Mouse (Mus musculus): ENCODE results near the gene Glrx5.

Glrx5 gene

DNA sequence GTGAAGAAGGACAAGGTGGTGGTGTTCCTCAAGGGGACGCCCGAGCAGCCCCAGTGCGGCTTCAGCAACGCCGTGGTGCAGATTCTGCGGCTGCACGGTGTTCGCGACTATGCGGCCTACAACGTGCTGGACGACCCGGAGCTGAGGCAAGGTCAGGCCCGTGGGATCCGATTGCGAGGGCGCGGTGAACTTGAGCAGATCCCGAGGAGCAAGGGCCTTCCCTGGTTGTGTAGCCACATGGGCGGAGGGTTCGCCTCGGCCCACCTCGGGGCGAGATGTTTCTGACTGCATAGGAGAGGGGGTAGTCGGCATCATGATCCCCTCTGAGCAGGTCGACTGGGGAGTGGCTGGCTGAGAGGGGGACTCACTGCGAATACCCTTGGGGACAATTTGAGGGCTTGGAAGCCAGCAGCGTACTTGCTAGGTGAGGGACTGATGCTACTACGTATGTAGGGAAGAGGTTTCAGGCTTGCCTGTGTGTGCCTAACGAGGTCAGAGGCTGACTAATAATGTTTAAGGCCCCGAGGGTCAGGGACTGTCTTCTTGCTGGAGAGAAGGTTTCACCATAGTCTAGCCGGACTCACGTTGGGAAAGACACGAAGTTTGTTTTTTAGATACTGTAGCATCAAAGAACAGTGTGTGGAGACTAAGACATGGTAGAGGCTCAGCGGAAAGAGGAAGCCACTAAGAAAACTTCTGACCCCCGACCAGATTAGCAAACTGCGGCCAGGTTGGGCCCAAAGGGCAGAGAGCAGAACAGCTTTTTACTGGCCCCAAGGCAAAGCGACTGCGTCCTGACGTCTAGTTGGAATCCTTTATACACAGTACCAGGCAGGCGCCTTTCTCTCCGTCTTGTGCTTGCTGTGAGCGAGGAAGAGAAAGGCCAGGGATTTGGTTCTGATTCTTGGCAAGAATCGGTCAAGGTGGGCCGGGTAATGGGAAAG is 616 bp downstream of the Glrx5 start:
- DNase-seq: peak; percentile 68

DNA sequence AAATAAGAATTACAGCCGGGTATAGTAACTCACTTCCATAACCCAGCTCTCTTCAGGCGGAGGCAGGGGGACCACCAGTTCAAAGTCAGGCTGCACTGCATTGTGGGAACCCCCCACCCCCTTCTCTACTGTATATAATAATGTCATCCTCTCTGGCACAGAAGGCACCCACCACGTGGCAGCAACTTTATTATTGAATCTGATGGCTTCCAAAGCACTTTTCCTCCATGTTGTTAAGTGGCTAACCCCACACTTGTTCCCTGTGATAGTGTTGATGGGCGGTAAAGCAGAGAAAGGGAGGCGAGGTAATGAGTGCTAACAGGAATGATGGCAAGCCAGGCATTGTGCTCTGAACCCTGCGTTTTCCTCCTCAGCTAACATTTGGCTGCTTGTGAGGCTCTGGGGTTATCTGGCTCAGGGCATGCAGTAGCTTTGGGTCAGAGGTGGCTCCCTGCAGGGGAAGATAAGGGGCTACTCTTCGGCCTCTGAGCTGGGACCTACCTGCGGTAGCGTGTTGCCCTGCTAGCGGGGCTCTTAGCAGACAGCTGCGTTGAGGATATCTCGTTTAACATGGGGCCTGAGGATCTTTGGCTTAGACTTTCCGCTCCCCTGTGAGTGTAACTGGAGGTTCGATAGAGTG is 1.8 kb downstream of the Glrx5 start:
- no peak for DNase-seq

DNA sequence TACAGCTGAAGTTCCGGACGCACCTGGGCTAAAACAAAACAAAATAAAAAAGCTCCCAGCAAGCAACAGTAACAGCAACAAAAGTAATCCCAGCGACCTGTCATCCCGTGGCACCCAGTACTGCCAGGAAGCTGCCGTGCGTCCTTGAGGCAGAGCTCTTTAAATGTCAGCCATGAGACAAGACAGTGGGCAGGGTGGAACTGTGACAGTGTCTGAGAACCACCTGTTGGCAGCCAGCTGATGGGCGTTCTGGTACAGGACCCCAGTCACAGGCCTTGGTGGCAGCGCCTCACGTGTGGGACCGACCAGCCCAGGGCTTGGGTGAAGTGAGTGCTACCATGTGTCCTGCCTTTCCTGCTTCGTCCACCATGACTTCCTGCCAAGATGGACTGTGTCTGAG is 5.7 kb downstream of the Glrx5 start:
- DNase-seq: no peak

DNA sequence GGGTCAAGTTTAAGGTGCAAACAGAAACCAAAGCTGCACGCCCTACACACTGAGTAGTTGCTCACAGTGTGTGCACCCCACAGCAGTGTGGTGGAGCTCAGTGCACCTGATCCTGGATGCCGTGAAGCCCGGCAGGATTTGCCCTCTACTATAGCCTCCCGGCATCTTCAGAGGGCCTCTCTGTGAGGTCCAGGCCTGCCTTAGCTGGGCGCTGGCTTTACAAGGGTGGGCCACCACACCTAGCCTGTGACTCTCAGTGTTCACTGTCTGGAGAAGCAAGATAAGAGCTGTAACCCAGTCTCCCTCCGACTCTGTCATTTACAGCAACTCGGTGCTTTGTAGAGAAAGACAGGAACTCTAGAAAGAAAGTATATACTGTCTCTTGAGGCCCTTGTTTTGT is 6.4 kb downstream of the Glrx5 start:
- no peak for DNase-seq

DNA sequence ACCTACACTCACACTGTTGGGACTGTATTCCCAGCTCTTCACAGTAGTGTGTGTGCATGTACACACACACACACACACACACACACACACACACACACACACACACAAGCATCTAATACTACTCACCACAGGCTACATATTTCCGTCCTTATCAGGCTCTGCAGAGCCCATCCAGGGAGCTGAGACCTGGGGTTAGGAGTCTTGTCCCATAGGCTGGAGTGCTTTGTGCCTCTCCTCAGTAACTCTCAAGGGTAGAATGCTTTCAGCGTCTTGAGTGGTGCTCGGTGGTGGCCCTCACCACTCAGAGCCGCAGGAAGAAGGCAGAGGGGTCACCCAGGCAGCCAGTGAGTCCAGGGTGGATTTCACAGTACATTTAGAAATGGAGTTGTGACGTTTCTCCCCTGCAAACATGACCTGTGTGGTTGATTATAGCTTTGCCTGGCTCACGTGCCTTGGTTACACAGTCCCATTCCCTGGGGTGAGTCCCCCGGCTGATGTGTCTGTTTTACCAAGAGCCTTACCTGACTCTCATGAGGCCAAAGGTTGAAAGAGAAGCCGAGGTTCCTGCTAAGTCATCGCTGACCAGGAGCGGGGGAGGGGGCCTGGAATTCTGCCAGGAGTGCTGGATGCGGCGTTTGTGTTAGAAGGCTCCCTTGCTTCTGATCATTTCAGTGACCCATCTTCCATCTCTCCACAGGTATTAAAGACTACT is 7.2 kb downstream of the Glrx5 start:
- DNase-seq: no peak

DNA sequence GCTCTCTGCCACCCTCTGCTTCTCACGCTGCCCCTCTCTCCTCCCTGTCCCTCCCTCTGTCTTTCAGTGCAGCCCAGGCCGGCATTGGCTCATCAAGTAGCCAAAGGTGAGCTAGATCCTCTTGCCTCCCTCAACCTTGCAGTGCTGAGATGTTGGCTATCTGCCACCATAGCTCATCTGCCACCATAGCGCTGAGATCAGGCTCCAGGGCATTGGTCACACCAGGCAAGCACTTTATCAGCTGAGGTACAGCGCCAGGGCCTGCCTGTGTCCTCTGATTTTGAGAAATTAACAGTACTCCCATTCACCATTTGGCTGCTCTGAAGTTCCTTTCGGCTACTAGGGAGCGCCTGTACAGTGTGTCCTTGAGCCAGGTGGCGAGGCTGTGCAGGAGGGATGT is 8.5 kb downstream of the Glrx5 start:
- no peak for DNase-seq

DNA sequence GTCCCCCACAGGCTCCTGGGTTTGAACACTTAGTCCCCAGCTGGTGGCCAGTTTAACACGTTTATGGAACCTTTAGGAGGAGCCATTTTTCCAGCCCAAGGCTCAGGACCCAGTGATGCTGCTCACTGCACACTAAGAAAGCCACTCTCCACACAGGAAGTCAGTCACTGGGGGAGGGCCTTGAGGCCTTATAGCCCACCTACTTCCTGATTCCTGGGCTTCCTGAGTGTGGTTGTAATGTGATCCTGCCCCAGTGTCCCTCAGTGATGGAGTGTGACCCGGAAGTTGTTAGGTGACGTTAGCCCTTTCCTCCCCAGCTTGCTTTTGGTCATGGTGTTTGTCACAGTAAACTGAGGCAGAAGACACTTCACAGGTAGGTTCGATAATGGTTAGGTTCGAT is 10.6 kb downstream of the Glrx5 start:
- DNase-seq: no peak

DNA sequence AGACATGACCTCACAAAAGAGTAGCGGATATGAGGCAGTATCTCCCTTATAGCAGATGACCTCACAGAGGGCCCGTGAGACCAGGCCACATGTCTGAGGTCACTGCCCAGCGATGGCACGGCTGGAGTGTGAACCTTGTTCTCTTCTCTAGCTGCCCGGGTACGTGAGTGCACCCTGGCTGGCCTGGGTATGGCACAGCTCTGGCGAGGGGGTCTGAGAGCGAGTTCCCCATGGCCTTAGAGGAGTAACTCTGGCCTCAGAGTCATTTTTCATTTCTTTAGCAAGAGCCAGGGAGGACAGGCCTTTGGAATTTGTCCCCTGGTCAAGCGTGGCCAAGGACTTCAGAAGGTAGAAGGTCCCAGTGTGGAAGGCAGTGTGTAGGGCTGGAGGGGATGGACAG is 12.3 kb downstream of the Glrx5 start:
- DNase-seq: no peak

DNA sequence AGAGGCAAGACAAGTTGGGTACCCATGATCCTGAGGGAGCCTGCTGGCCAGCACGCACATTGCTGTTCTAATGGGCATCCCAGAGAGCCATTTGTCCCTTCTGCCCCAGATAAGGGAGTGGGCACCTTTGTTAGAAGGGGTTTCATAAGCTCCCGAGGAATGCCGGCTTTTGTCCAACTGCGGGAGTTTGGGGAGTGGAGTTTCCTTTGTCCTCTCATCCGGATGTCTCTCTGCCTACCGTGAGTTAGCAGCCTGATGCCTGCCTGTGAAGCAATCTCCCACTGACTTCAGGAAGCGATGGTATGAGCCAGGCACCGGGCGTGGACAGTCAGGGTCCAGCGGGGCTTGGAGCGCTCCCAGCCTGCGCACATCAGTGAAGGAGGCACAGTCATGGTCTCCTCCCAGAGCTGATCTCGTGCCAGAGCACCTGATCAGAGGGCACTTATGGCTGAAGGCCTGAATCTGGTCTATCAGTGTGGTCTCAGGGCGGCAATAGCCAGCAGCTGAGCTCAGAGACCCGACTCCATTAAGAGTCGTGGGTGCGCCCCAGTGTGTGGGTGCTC is 15.9 kb downstream of the Glrx5 start:
- DNase-seq: no peak

DNA sequence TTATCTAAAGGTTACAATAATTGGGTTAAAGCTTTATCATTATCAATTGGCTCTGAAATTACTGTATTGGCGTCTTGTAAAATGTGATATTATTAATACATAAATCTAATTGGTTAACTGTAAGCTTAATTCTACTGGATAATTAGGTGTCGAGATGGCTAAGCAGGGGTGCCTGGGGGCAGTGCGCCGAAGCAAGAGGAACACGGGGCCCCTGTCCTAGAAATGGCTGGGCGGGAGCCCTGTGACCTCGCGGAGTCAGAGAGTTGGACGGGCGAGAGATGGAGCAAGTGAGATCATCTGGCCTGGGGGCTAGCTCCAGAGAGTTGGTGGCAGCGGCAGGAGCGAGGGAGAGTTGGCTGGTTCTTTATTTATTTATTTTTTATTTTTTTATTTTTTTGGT is 17.3 kb downstream of the Glrx5 start:
- DNase-seq: no peak

DNA sequence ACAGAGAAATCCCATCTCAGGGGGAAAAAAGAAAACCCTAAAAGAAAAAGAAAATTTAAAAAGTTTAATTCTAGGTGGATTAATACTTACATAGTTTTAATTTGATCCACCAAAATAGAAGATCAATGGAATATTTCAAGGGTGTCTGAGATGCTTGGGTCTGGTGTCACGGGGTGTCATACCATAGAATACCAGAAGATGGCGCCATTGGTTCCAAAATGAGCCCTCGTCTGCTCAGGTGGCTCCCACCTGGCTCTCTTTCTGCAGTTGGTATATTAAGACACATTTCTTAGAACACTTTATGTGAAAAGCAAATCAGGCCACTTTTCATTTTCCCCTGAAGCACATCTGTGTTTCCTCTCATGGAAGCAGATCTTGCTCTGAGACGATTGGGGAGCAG is 18.4 kb downstream of the Glrx5 start:
- DNase-seq: peak; percentile 70

DNA sequence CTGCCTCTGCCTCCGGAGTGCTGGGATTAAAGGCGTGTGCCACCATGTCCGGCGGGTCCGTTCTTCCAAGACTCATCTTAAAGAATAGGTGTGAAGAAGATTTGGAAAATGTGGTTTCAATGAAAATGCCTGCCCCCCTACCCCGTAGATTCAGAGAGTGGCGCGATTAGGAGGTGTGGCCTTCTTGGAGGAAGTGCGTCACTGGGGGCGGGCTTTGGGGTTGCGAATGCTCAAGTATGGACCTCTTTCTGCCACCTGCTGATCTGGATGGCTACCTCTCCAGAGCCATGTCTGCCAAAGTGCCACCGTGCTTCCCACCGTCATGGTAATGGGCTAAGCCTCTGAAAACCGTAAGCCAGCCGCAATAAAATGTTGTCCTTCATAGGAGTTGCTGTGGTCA is 21.6 kb downstream of the Glrx5 start:
- no peak for DNase-seq

DNA sequence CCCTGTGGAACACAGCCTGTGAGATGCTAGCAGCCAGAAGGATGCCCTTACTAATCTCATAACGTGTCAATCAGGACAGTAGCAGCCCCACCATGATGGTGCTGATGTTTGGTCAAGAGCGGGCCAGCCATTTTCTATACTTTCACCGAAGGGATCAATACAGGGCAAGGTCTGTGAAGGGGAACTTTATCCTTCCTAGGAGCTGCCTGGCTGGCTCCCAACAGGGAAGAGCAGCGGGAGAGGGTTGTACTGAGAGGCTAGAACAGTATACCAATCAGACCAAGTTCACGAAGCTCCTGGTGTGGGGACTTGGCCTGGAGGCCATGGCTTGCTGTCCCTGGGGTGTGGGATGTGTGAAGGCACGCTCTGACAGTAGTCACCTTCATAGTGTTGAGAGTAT is 22.8 kb downstream of the Glrx5 start:
- no peak for DNase-seq

DNA sequence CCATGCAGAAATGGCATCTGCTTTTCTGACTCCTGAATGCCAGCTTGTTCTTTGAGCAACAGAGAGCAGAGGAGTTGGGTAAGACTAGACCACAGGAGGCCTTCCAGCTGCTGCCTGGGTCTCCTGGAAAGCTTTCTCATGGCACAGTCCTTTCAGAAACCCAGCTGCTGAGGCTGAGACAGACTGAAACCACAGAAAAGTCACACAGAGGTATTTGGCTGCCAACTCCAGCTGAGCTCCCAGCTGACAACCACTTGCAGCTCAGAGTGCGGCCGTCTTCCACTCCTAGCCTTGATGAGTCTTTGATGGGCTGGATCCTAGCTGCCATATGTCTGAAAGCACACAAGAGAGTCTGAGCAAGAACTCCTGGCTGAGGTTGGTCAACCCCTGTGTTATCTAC is 27.5 kb downstream of the Glrx5 start:
- DNase-seq: no peak

DNA sequence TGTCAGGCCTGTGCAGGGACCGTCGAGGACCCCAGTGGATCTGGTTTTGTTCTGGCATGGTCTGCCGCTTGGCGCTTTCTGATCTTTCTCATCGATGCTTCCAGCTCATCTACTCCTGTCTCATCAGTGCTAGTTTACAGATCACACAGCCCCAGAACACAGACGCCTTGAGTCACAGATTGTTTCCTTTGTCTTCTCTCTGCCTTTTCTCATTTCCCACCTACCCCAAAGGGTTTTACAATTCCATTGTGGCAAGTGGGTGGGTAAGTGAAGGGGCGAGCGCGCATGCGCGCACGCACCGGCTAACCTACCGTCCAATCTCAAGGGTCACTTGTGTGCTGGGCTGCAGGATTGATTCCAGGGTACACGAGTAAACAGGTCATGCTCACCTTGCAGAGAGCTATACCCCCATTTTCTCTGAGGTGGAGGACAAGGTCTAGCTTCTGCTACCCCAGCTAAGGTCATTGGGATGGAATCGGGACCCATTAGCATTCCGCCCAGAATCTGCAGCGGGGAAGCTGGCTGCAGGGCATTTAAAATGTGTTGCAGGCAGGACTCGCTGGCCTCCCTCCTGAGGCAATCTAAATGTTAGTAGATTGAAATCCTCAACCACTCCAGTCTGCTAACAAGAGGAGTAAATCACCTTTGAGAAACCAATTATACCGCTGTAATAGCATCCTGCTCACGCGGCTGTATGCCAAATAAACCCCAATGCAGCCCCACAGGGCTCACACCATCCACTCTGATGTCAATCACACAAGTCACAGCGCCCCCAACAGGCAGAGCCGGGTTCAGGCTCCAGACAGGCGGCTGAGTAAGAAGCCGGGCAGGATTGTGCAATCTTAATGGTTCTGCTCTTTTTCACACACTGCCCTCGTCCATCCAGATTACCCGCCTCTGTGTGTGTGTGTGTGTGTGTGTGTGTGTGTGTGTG is 31.0 kb downstream of the Glrx5 start:
- DNase-seq: no peak

DNA sequence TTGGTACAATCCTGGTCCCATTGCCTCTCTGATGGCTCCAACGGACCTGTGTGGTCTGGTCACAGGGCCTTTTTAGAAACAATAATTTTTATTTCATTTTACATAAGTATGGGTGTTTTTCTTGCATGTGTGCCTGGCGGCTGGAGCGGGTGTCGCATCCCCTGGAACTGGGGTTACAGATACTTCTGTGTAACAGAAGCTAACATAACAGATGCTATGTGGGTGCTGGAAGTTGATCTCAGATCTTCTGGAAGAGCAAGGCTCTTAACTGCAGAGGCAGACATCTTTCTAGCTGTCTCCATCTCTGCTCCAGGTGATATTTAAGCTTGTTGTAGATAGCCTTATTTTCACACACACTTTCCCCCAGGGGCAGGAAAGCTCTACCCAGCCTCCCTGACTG is 31.7 kb downstream of the Glrx5 start:
- no peak for DNase-seq

DNA sequence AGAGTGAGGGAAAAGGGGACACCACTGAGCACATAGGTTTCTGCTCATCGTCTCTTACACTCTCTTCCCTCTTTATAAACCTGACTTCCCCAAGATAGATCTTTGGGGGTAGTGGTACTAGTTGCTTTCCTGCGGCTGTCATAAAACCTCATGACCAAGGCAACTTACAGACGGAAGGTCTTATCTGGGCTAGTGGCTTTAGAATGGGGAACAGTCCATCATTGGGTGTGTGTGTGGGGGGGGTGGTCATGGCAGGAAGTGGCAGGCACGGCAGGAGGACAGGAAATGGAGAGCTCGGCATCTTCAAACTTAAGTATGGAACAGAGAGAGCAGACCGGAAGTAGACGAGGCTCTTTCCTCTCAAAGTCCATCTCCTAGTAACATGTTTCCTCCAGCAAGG is 32.6 kb downstream of the Glrx5 start:
- no peak for DNase-seq

DNA sequence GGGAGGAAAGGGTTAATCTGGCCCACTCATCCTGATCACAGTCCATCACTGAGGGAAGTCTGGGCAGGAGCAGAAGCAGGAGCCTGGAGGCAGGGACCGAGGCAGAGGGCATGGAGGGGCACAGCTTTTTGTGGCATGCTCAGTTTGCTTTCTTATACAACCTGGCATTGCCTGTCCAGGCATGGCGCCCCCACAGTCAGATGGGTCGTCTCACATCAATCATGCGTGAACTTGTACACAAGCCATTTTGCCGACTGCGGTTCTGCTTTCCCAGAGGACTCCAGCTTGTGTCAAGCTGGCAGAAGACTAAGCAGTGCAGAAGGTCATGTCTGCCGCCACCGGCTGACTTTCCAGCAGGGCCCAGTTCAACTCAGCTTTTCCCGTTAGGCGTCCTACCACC is 34.0 kb downstream of the Glrx5 start:
- no peak for DNase-seq

DNA sequence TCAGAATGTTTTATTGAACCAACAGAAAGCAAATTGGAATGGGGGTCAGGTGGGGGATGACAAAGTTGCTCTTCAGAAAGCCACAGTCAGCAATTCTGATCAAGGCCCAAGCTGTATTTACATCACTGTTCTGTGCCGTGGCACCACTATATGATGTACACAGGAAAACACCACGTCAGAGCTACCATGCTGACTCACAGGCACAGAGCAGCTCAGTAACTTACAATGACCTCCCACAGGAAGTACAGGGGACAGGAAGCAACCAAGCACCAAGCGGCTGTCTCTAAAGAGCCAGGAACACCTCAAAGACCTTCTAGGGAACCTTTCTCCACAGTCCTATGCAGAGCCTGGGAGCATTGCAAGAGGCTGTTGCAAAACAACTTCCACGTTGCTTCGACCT is 36.4 kb downstream of the Glrx5 start:
- no peak for DNase-seq

DNA sequence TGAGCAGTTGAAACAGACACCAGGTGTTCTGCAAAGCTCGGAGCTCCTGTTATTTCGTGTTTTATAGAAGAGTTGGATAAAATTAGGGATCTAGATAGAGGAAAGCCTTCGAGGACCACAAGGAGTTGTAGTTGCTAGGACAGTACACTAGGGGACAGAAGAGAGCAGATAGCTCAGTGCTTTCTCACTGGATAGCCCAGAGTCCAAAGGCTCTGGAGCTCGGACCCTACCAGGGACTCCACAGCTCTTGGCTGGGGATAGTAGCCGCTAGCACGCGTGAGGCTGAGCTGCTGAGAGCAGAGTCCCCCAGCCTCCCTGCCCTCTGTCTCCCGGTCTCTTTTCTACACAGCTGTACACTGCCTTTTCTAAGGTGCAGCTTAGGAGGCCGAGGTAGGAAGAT is 41.2 kb downstream of the Glrx5 start:
- DNase-seq: peak; percentile 63

DNA sequence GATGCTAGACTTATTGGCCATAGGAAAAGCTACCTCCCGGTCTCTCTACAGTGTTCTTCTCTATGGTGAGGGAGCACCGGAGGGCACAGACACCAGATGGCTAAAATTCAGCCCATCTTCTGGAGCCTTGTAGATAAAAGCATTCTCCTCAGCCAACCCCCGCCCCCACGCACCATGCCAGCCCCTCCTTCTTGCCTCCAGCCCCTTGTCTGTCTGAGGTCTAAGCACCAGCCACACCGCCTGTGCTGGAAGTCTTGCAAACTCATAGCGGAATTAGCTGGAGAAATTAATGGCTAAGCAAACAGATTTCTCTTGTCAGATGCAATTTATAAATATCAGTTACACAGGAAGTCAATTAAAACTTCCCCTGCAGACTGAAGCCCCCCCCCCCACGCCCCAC is 43.0 kb downstream of the Glrx5 start:
- DNase-seq: no peak

DNA sequence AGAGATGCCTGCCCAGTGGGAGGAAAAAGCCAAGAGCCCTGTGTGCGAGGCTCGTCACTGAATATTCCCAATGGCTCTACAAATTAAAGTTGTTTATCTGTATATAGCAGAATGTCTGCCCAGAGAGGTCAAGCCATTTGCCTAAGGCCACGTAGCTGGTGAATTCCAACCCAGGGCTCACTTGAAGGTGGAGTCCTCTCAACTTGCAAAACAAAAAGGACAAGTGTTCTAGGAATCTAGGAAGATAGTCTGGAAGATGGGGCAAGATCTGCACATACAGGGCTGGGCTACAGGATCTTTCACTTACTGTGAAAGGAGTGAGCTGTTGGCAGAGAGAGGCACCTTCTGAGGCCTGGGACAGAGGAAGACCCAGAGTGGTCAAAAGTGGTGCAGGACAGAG is 44.0 kb downstream of the Glrx5 start:
- no peak for DNase-seq

DNA sequence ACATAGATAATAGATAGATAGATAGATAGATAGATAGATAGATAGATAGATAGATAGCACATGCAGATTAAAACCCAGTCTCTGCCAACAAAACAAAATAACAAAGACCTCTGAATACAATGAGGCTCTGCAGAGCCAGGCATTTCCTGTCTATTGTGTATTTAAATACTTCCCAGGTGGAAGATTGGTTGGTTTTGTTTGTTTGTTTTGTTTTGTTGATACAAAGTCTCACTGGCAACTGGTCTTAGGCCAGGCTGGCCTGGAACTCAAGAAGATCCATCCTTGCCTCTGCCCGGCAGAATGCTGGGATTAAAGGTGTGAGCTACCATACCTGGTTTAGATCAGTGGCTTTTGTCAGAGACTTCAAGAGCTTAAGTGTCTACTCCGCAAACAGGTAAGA is 44.7 kb downstream of the Glrx5 start:
- DNase-seq: no peak

Measured in cerebellum, adult 9-10 months (tissue).